Mouse (Mus musculus): ENCODE measurements around the gene Pbxip1. TPM values are rescaled to one million over a fixed set of nuclear protein-coding genes. Genes with fewer than 3 reads are reported as not detected.
"Not testable (repeated sequence)": the region's sequence is repeated elsewhere in the genome, so short reads cannot be mapped to it uniquely, and the experiment has no call there.

Pbxip1 gene
- polyA plus RNA-seq, 1 experiment from 2014 or later, result 20.1 TPM

DNA sequence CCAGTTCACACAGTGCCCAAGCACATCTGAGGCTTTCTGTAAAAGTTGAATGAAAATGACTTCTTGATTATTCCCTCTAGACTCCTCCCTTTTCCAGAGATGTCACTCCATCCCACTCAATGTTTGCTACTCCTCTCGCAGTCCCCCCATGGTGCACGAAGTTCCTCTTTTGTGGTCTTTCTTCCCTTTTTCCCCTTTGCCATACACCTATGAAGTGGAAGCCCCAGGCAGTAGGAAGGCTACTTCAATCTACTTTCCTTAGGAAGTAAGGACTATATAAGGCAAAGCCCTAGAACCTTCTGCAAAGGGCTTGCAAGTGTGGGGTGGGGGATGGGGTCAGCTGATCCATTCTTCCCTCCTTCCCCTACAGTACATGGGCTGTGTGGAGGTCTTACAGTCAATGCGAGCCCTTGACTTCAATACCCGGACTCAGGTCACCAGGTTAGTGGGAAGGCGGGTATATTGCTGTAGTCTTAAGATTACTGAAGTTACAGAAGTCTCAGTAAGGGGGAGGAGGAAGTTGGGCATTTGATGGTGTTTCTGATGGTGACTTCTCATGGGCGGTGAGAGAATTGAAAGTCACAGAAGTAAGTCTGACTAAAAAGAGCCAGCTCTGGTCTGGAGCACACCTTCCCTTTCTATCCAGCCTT lies 13.8 kb upstream of the Pbxip1 start:
- H3K27ac ChIP-seq (replicated peaks), result peak overlapping the region; percentile 89
- 73% methylated on average over 6 of the region's 6 CpGs for WGBS

DNA sequence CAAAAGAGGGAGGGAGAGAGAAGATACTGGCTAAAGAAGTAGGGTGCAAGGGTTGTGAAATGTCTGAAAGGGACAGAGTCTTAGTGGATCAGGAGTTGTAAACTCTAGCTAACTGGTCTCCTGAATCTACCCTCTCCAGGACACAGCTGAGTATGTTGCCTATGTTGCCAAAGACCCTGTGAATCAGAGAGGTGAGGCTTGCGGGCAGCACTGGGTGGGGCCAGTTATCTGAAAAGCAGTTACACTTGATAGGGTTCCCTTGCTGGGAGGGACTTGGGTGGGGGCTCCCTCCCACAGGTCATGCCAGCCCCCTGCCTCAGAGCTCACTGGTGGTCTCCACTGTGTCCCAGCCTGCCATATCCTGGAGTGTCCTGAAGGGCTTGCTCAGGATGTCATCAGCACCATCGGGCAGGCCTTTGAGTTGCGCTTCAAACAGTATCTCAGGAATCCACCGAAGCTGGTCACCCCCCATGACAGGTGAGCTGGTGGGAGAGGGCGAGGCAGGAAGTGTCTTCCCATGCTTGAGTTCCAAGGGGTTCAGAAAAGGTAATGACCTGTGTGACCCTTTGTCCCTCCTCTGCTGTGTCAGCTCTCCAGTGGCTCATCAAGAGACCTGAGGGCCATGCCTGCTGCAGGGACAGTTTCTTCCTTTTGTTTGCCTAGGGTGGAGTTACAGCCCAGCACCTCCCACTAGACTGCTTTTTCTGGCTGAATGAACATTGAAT lies 11.9 kb upstream of the Pbxip1 start:
- Histone ChIP-seq H3K27me3 (replicated peaks; ENCODE audit: low read depth, poor library complexity, severe bottlenecking) (no peaks in the 10 kb centered on the region), H3K4me1 (peaks cover 48% of the 10 kb centered on the region), H3K4me3 (peak overlapping the region; percentile 11; the same call in 1 of the 2 replicates), H3K36me3 (replicated peaks) (peaks cover 59% of the 10 kb centered on the region), H3K9me3 (no peaks in the 10 kb centered on the region), H3K27ac (replicated peaks) (no peak overlapping the region)
- DNase-seq (ENCODE audit: low spot score), result no peak
- 93% methylated on average over 5 of the region's 5 CpGs for WGBS

More for the DNA sequence above, 13.8 kb upstream of the Pbxip1 start:
- Histone ChIP-seq H3K9me3 (no peaks in the 10 kb centered on the region), H3K4me3 (peak overlapping the region; percentile 65), H3K27me3 (replicated peaks; ENCODE audit: low read depth, poor library complexity, severe bottlenecking) (no peaks in the 10 kb centered on the region), H3K4me1 (peaks cover 54% of the 10 kb centered on the region), H3K36me3 (replicated peaks) (peaks cover 46% of the 10 kb centered on the region)
- DNase-seq (ENCODE audit: low spot score), result no peak

DNA sequence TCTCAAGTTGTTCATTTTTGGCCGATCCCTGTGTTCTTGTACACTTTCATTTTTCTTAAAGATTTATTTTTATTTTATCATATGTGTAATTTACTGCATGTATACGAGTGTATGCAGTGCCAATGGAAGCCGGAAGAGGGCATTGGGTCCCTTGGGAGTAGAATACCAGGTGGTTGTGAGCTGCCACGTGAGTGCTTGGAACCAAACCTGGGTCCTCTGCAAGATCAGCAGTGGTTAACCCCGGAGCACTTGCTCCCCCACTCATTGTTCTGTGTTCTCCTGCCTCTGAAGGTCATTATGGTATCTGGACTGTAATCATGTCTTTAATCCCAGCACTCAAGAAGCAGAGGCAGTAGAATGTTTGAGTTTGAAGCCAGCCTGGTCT lies 11.4 kb upstream of the Pbxip1 start:
- Histone ChIP-seq H3K4me1 (peaks cover 48% of the 10 kb centered on the region), H3K27ac (replicated peaks) (no peak overlapping the region), H3K27me3 (replicated peaks; ENCODE audit: low read depth, poor library complexity, severe bottlenecking) (no peaks in the 10 kb centered on the region), H3K9me3 (no peaks in the 10 kb centered on the region), H3K4me3 (no peak overlapping the region), H3K36me3 (replicated peaks) (peaks cover 59% of the 10 kb centered on the region)
- WGBS, result 88% methylated on average over 5 of the region's 5 CpGs
- no peak for DNase-seq (ENCODE audit: low spot score)

DNA sequence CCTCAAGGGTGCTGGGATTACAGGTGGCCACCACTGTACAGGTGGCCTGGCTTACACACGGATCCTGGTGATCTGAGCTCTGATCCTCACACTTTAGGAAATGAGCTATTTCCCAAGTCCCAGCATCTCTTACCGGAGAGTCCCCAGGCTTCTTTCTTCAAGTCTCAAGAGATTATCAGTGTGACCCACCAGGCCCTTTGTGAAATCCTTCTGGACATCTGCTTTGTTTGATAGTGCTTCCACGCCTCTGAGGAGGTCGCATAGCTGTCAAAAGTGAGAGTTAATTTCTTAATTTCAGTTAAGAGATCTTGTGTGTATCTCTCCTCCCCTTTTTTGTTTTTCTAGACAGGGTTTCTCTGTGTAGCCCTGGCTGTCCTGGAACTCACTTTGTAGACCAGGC lies 10.6 kb upstream of the Pbxip1 start:
- no peak overlapping the region for H3K27ac ChIP-seq (replicated peaks)
- H3K27me3 ChIP-seq (replicated peaks; ENCODE audit: low read depth, poor library complexity, severe bottlenecking), result no peaks in the 10 kb centered on the region
- H3K36me3 ChIP-seq (replicated peaks), result peaks cover 59% of the 10 kb centered on the region
- H3K9me3 ChIP-seq, result no peaks in the 10 kb centered on the region
- 89% methylated on average over 4 of the region's 4 CpGs for WGBS
- H3K4me3 ChIP-seq, result no peak overlapping the region
- H3K4me1 ChIP-seq, result peaks cover 49% of the 10 kb centered on the region
- no peak for DNase-seq (ENCODE audit: low spot score)

DNA sequence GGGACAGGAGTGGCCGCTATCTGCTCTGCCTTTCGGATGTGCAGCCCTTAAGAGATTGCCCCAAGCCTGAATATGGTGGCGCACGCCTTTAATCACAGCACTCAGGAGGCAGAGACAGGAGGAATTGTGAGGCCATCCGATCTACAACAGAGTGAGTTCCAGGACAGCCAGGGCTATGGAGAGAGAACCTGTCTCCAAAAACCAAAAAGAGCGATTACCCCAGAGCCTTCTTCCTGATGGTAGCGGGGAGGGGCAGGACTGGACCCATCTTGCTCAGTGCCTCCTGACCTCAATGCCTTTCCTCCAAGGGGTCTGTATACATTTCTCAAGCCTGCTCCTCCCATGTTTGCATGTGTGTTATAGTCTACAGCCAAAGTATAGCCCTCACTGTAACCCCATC lies 7.5 kb upstream of the Pbxip1 start:
- H3K9me3 ChIP-seq; DNase-seq (ENCODE audit: low spot score); H3K27me3 ChIP-seq (replicated peaks; ENCODE audit: low read depth, poor library complexity, severe bottlenecking); H3K27ac ChIP-seq (replicated peaks); H3K4me3 ChIP-seq: not testable (repeated sequence)
- Histone ChIP-seq H3K36me3 (replicated peaks) (peaks cover 67% of the 10 kb centered on the region), H3K4me1 (peaks cover 33% of the 10 kb centered on the region)
- 91% methylated on average over 7 of the region's 7 CpGs for WGBS

DNA sequence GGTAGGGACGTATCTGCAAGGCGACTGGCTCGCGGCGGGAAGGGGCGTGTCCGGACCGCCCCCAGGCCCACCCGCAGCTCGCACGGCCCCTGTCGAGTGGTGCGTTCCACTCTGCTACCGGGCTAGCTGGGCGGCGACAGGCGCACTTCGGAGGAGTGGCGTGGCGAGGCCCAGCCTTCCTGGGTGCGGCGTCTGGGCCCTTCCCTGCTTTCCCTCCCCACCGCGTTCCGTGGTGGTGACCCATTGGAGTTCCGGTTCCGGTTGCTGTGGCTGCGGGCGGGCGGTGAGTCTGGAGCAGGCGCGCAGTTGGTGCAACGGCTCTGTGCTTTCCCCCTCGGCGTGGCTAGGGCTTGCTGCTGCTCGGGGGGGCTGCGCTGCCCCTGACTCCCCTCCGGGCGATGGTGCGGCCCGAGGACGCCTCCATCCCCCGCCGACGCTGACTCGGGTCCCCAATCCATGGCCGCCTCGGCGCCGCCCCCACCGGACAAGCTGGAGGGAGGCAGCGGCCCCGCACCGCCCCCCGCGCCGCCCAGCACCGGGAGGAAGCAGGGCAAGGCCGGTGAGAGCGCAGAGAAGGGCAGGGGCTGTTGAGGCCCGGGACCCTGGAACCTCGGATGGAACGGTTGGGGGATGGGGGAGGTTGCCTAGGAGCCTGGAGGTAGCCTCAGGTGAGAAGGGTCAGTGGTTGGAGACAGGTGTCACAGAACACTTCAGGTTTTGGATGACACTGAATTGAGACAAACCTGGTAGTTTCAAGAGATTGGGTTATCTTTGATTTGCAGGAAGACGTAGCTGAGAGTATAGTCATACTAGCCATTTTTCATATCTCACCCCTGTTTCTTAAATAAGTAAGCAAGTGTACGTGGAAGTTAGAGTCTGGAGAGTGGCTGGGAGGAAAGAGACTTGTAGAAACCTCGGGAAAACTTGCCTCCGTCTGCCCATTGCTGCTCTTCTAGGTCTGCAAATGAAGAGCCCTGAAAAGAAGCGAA lies 6.0 kb upstream of the Pbxip1 start, which contains the start of gene Pygo2:
Pygo2 (plus strand) TSS at position 44 of the 989 bp plus-strand sequence.
- H3K4me1 ChIP-seq, result peaks cover 33% of the 10 kb centered on the region
- no peaks in the 10 kb centered on the region for H3K27me3 ChIP-seq (replicated peaks; ENCODE audit: low read depth, poor library complexity, severe bottlenecking)
- peak within 1 kb of the TSS; percentile 91 for H3K27ac ChIP-seq (replicated peaks)
- peak within 1 kb of the TSS; percentile 93 for H3K4me3 ChIP-seq
- DNase-seq (ENCODE audit: low spot score), result peak; percentile 98
- no peaks in the 10 kb centered on the region for H3K9me3 ChIP-seq
- 2% methylated on average over 68 of the region's 68 CpGs for WGBS
- peaks cover 65% of the 10 kb centered on the region for H3K36me3 ChIP-seq (replicated peaks)

DNA sequence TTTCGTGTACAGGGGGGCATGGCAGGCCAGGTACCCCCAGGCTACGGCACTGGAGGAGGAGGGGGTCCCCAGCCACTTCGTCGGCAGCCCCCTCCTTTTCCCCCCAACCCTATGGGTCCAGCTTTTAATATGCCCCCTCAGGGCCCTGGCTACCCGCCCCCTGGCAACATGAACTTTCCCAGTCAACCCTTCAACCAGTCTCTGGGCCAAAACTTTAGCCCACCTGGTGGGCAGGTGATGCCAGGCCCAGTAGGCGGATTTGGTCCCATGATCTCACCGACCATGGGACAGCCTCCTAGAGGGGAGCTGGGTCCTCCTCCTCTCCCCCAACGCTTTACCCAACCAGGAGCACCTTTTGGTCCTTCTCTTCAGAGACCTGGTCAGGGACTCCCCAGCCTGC lies 3.9 kb upstream of the Pbxip1 start:
- 93% methylated on average over 8 of the region's 8 CpGs for WGBS
- DNase-seq (ENCODE audit: low spot score), result no peak
- Histone ChIP-seq H3K9me3 (no peaks in the 10 kb centered on the region), H3K4me3 (0 out of 2 replicates have a peak overlapping the region, but pooled peaks have one; percentile 2), H3K36me3 (replicated peaks) (peaks cover 45% of the 10 kb centered on the region), H3K27ac (replicated peaks) (no peak overlapping the region), H3K27me3 (replicated peaks; ENCODE audit: low read depth, poor library complexity, severe bottlenecking) (no peaks in the 10 kb centered on the region), H3K4me1 (peaks cover 49% of the 10 kb centered on the region)

DNA sequence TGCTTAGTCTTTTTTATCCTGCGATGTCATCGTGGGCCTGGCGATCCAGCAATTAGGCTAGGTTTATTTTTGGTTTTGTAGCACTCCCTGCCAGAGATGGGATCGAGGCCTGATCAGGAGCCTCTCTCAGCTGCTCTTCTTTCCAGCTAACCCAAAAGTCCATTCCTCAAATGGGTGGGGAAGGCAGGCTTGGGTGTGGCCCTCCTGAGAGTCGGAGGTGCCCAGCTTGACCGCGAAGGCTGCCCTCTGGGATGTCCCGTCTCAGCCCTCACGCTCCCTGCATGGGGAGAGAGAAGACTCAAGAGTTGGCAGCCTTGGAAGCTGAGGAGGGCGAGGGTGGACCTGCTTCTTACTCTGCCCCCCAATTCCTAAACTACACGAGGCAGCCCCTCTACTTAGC lies 2.0 kb upstream of the Pbxip1 start:
- Histone ChIP-seq H3K27me3 (replicated peaks; ENCODE audit: low read depth, poor library complexity, severe bottlenecking) (no peaks in the 10 kb centered on the region), H3K27ac (replicated peaks) (peak overlapping the region; percentile 24; the same call in 1 of the 2 replicates)

DNA sequence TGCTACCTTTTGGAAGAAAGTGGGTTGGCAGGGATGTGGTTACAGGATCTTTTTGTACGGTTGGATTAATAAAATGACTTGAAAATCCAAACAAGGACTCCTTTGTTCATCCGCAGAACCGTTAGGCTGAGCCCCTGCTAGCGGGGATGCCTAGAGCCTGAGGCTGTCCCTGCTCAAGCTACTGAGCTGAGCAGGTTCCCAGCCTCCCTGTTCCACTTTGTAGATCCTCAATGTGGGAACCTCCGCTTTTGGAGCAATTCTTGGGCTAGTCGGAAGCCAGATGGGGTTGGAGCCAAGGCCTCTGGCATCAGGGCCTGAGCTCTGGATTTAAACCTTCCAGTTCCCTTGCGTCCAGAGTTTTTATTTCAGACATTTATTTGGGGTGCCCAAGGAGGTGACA lies 1.5 kb upstream of the Pbxip1 start:
- no peak for DNase-seq (ENCODE audit: low spot score)
- Histone ChIP-seq H3K36me3 (replicated peaks) (peaks cover 36% of the 10 kb centered on the region), H3K4me3 (no peak overlapping the region), H3K4me1 (peaks cover 51% of the 10 kb centered on the region), H3K27me3 (replicated peaks; ENCODE audit: low read depth, poor library complexity, severe bottlenecking) (no peaks in the 10 kb centered on the region), H3K27ac (replicated peaks) (no peak overlapping the region), H3K9me3 (no peaks in the 10 kb centered on the region)
- 60% methylated on average over 7 of the region's 7 CpGs for WGBS

More for the DNA sequence above, 2.0 kb upstream of the Pbxip1 start:
- Histone ChIP-seq H3K36me3 (replicated peaks) (peaks cover 32% of the 10 kb centered on the region), H3K9me3 (no peaks in the 10 kb centered on the region), H3K4me3 (no peak overlapping the region), H3K4me1 (peaks cover 56% of the 10 kb centered on the region)
- 81% methylated on average over 11 of the region's 11 CpGs for WGBS
- DNase-seq (ENCODE audit: low spot score), result no peak

DNA sequence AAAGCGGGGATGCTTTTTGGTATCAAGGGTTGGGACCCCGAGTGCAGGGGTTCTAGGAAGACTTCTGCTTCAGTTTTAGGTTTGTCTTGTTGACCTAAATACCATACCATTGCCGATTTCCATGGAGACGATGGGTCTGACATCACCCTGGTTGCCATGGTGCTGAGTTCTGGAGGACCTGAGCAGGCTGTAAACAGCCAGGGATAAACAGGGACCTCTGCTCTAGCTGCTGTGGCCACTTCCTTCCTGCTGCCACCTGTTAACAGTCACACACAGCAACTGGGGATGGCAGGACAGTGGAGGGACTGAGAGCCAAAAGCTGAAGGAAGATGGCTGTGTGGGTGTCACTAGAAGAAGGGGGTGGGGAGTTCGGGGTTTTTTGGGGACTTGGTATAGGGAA lies 763 bp downstream of the Pbxip1 start:
- H3K27ac ChIP-seq (replicated peaks), result peak overlapping the region; percentile 85
- 35% methylated on average over 5 of the region's 5 CpGs for WGBS
- no peaks in the 10 kb centered on the region for H3K27me3 ChIP-seq (replicated peaks; ENCODE audit: low read depth, poor library complexity, severe bottlenecking)
- peaks cover 31% of the 10 kb centered on the region for H3K4me1 ChIP-seq
- no peaks in the 10 kb centered on the region for H3K9me3 ChIP-seq
- peak; percentile 48 for DNase-seq (ENCODE audit: low spot score)
- H3K4me3 ChIP-seq, result peak overlapping the region; percentile 67
- H3K36me3 ChIP-seq (replicated peaks), result peaks cover 39% of the 10 kb centered on the region

DNA sequence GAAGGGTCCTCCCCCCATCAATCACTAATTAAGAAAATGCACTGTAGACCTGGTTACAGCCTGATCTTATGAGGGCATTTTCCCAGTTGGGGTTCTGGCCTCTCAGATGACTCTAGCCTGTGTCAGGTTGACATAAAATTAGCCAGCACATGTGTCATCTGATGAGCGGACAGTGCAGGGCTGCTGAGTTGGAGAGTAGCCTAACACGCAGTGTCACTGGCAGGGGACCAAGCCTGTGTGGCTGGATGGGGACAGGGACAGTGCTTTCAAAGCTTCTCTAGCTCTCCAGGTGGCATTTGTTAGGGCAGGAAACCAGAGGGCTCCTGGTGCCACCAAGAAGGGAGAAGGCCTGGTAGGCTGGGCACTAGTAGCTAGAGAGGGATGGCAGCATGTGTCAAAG lies 4.2 kb downstream of the Pbxip1 start:
- Histone ChIP-seq H3K27me3 (replicated peaks; ENCODE audit: low read depth, poor library complexity, severe bottlenecking) (no peaks in the 10 kb centered on the region), H3K36me3 (replicated peaks) (peaks cover 37% of the 10 kb centered on the region), H3K4me3 (no peak overlapping the region), H3K4me1 (peaks cover 23% of the 10 kb centered on the region), H3K27ac (replicated peaks) (no peak overlapping the region), H3K9me3 (no peaks in the 10 kb centered on the region)
- WGBS, result 93% methylated on average over 2 of the region's 2 CpGs
- no peak for DNase-seq (ENCODE audit: low spot score)

Data from embryonic facial prominence, embryonic 10.5 days (tissue).